Mouse (Mus musculus): Measurements from ENCODE around the gene Olfr1105.

The Olfr1105 gene

GRCm38 (mm10) chr2:87036431-87036830 is at the start of gene Olfr1105:
Olfr1105 (minus strand) TSS chr2:87036531.
- DNase-seq (ENCODE audit: low spot score in 2 of 2): no peak

GRCm38 (mm10) chr2:87075717-87076116 is 39.4 kb upstream of the Olfr1105 start, which contains the start of gene Olfr1107:
Olfr1107 (minus strand) TSS chr2:87075817.
- no peak for DNase-seq (ENCODE audit: low spot score in 2 of 2)

GRCm38 (mm10) chr2:87052173-87052572 is 15.8 kb upstream of the Olfr1105 start, which contains the start of gene Olfr1106:
Olfr1106 (minus strand) TSS chr2:87052273.
- no peak for DNase-seq (ENCODE audit: low spot score in 2 of 2)

DNA sequence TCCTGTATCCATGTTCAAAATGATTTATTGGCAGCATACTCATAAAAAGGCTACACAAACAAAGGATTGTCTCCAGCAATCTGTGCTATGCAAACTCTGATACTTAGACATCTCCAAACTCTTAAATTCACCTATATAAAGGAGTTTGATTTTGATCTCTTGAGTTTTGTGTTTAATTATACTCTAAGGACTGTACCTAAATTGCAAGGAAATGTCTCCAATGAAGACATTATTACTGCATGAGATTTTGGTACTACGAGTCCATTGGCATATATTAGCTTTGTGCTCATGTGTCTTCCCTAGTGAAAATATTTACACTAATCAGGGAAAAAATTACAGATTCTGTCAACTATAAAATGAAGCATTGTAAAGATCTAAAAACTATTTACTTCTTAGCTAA is 9.4 kb downstream of the Olfr1105 start, which contains the start of gene Olfr1104:
Gene Olfr1104 (minus strand): TSS at position 101 of the 400 bp plus-strand sequence.
- DNase-seq (ENCODE audit: low spot score in 2 of 2): no peak

- no peak for DNase-seq (ENCODE audit: low spot score in 2 of 2)
These were observed 38.2 kb downstream of the Olfr1105 start, which contains the start of gene Olfr1102 for GRCm38 (mm10) chr2:86998098-86998497. Olfr1102 (plus strand) TSS chr2:86998398.

GRCm38 (mm10) chr2:86991121-86991520 is 45.2 kb downstream of the Olfr1105 start, which contains the start of gene Olfr1101:
Olfr1101 (minus strand) TSS chr2:86991221.
- no peak for DNase-seq (ENCODE audit: low spot score in 2 of 2)
